Mouse (Mus musculus) WW6 (cell line): ENCODE data around the gene Hoxc13.

Source experiments
- DNase-seq: peaks from one replicate; pipeline ENCODE4 v3.0.0-alpha.2; 2013; ENCODE audit warnings: low read depth, low spot score

Gene Hoxc13

GRCm38 (mm10) chr15:102921053-102922011, at the start of gene Hoxc13:
Gene Hoxc13, plus strand, starts transcription at chr15:102921103.
- DNase-seq, result no peak

DNA sequence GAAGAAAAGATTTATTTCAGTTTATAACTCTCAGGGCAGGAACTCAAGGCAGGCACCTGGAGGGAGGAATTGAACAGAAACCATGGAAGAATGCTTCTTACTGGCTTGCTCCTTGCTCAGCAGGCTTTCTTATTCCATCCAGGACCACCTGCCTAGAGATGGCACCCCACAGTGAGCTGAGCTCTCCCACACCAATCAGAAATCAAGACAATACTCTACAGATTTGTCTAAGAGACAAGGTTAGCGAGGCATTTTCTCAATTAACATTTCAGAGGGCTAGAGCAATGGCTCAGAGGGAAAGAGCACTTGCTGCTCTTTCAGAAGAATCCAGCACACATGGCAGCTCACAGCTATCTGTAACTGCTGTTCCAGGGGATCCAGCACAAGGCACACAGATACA, 35.1 kb upstream of the Hoxc13 start:
- DNase-seq, result peak; percentile 13

DNA sequence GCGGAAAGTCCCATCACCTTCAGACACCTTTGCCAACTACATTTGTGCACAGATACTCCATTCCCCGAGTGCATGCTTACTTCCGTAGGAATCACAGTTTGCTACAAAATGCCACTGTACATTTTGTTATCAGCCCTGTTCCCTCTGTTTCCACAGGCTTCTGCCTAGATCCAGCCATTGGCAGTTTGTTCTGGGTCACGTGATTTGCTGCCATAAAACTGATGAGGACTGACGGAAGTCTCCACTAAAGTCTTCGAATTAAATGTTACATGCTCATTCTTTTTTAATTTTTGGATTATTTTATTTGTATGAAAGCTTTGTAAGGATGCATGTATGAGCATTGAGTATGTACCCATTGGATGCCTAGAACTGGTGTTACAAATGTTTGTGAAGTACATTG, 25.8 kb upstream of the Hoxc13 start:
- DNase-seq, result no peak

DNA sequence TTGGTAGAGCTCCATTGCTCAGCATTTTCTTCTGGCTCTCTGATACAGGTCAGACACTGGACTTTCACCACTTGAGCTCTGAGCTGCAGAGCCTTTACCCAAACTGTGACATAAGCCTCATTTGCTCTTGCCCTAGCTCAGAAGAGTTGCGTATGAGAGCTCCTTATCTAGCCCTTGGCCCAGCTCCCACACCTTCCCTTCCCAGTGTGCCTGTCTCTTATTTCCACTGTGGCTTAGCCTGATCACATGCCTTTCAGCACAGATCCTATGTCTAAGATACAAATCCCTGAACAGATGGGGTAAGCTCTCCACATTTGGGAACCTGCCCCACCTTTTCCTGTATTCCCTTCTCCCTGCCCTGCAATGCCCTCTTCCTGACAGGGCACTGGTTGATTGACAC, 16.0 kb upstream of the Hoxc13 start:
- DNase-seq, result no peak

- DNase-seq, result no peak
Observed at GRCm38 (mm10) chr15:102909536-102909935, 11.4 kb upstream of the Hoxc13 start.

GRCm38 (mm10) chr15:102910038-102910437, 10.9 kb upstream of the Hoxc13 start:
- no peak for DNase-seq

DNA sequence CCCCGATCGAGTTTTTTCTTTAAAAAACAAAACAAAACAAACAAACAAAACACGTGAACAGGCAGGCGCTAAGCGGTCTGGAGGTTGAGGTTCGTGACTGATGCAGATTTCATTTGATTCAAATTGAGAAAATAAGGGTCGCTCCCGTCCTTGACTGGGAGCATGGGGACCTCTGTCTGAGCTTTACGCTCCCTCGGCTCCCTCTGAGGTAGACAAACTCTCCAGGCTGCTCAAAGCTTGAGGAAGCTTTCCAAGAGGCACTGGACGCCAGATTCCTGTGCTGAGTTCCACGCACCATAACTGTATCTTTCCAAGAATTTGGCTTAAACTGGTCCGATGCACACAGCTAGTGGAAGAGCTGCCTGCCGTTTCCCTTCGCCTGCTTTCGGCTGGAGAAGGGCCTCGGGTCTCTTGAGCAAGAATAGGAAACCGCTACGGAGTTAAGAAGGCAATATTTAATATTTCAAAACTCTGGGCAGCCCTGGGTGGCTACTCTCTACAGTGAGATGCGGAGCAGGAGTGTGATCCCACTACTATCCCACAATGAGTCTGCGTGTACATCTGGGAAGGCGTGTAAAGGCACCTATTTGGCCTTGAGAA, 10.3 kb upstream of the Hoxc13 start:
- no peak for DNase-seq

DNA sequence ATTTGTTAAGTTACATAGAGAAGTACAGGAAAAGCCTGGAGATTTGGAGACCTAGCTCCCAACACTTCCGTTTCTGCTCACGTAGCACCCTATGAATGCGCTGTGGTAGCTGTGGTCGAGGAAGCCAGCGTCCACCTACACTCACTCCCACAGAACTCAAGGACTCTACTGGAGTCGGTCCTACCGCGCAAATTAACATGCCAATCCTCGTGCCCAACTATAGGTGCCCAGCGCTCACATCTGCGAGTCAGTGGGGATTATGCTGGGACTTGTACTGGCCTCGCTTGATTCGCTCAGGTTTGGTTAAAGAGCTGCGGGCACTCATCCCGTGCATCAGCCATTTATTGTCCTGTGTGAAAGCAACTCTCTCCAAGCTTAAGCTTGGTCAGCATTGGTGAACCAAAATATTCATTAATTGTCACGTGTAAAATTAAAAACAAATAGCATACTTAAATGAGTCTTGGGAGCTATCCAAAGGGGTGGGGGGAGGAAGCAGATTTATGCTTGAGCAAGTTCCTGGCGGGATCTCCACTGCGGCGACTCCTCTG, 7.8 kb upstream of the Hoxc13 start:
- no peak for DNase-seq

DNA sequence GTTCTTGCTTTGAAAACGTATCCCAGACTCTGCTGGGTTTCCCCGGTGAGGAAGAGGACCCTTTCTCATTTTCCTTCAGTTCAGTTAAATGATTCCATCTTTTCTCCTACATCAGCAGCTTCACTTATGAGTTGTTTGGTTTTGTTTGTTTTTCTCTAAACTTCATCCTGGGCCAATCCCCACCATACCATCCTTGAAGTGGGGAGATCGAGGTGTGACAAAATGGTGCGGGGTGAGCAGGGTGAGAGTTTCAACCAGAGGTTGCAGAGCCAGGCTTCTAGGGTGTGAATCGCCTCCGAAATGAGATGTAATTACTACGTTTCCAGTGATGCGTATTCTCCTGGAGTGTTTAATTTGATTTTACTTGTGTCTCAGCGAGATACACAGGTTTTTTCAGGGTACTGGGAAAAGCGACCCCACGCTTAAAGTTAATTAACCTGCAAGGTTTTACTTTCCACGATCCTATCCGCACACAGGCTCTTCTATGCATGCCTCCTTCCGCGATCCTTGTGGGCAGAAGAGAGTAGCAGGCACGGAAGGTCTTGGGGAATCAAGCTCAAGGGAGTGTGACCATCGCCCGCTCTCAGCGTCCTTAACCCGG, 2.8 kb upstream of the Hoxc13 start:
- DNase-seq, result no peak

- no peak for DNase-seq
Observed at GRCm38 (mm10) chr15:102918611-102919265, 2.2 kb upstream of the Hoxc13 start.

DNA sequence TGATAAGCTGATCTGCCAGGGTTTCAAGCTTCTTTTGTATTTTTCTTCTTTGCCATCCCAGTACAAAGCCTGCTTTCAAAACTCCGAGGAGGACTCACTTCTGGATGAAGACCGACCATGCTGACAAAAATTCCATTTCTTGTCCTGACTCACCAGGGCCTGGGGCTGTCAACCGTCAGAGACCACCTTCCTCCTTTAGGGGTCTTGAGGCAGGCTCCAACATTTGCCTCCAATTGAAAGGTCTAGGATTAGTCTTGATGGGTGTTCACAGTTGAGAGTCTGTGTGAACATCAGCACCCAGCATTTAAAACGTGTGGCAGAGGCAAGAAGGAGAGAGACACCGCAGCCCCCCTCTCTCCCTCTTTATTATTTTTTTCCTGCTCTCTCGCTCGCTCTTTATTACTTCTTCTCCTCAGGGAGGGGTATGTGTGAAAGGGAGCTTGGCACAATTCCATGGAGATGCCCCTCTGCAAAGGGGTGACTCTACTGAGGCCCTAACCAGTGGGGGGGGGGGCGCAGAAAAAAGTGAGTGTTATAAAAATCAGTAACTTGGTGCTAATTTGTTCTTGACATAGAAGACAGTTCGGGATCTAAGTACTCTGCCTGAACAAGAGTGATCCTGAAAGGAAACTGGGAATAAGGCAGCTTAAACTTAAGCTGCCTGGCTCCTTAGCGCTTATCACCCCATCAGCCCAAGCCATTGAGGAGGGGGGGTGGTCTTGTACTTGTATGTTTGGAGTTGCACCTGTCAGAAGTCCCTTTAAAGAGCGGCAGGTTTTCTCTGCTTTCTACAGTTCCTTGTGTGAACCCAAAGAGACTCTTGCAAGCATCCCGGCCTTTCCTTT, 1.3 kb upstream of the Hoxc13 start:
- no peak for DNase-seq

- DNase-seq, result peak; percentile 99
Observed at GRCm38 (mm10) chr15:102920619-102921018, 284 bp upstream of the Hoxc13 start.

DNA sequence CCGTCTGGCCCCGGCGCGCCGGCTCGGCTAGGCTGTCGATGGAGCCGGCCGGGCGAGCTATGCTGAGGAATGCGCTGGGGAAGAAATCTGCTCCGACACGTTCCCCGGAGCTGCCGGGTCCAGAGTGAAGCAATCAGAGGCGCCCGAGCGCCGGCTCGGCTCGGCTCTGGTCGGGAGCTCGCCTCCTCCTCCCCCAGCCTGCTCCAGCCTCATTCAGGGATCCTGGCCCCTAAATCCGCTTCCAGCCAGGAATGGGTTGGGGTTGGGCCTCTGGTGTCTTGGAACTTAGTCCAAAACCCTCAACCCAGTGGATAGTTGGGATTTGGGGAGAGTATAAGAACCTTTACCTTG, 1.1 kb downstream of the Hoxc13 start:
- DNase-seq, result no peak

GRCm38 (mm10) chr15:102922636-102923500, 2.0 kb downstream of the Hoxc13 start:
- DNase-seq, result no peak

GRCm38 (mm10) chr15:102927032-102927645, 6.2 kb downstream of the Hoxc13 start:
- DNase-seq, result no peak

DNA sequence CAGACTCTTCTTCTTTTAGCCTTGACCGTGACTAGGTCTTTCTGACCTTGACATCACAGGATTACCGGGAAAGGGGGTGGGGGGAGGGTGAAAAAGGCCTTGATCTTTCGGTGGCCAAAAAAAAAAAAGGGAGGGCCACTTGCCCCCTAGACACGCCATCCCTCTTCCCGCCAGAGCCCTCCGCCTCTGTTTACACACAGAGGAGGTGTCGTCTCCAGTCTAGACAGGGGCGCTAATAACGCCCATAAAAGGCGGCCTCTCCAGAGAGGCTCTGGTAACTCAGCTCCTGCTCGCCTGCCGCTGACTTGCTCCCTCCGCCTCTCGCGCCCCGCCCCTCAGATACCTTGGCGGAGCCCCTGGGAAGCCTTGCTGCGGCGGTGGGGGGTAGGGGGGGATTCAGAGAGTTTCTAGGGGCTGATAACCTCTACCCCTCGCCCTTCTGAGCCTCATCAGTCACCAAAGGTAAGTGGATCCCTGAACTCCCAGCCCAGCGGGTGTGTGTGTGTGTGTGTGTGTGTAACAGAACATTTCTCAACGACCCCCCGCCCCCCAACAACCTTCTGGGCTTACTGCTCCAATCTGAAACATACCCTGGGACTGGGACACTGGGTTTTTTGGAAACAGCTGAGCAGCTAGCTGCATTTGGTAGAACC, 10.9 kb downstream of the Hoxc13 start:
- DNase-seq, result peak; percentile 69

- DNase-seq, result no peak
Observed at GRCm38 (mm10) chr15:102934438-102934837, 13.5 kb downstream of the Hoxc13 start.

GRCm38 (mm10) chr15:102934897-102935296, 14.0 kb downstream of the Hoxc13 start:
- DNase-seq, result no peak
